Mouse (Mus musculus): ENCODE measurements around the gene Cfap126. TPM values are rescaled to one million over a fixed set of nuclear protein-coding genes. Genes with fewer than 3 reads are reported as not detected.
"Not testable (repeated sequence)": the region's sequence is repeated elsewhere in the genome, so short reads cannot be mapped to it uniquely, and the experiment has no call there.

Gene Cfap126
- polyA plus RNA-seq, 1 experiment from 2014 or later: 1.5 TPM

DNA sequence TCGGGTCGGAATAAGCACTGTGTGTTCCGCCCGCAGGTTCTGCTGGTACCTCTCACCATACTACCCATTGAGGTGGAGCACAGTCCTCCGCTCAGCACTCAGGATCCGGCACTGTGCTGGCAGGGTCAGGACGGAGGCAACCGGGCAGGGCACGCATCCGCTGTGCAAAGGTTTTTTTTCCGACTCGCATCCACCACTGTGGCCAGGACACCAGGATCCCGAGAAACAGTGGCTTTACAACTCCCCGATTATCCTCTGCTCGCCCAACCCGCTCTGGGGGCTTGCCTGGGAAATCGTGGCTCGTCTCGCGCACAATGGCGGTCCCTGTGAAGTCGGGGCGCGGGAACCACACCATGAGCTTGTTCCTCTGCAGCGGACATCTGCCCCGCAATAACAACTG, 28.0 kb upstream of the Cfap126 start:
- Histone ChIP-seq H3K36me3 (ENCODE audit: control insufficient read depth, insufficient read depth, low read length) (no peaks in the 10 kb centered on the region), H3K9ac (ENCODE audit: low read length) (0 out of 2 replicates have a peak overlapping the region, but pooled peaks have one; percentile 13), H3K4me3 (ENCODE audit: low read depth, low read length) (peak overlapping the region; percentile 39), H3K4me1 (replicated peaks; ENCODE audit: control insufficient read depth, insufficient read depth, low read length) (no peaks in the 10 kb centered on the region), H3K27me3 (replicated peaks; ENCODE audit: control insufficient read depth, insufficient read depth, low read length) (peaks cover 21% of the 10 kb centered on the region), H3K4me2 (ENCODE audit: low read length) (peak overlapping the region; percentile 84), H3K9me3 (ENCODE audit: control insufficient read depth, low read length) (no peaks in the 10 kb centered on the region), H3K27ac (ENCODE audit: low read depth) (no peak overlapping the region)
- DNase-seq (ENCODE audit: low spot score): peak; percentile 74
- WGBS: under 1% methylated on average over 26 of the region's 26 CpGs
- no peak for ATAC-seq (replicated peaks; ENCODE audit: low FRiP score, low TSS enrichment, low read depth)

DNA sequence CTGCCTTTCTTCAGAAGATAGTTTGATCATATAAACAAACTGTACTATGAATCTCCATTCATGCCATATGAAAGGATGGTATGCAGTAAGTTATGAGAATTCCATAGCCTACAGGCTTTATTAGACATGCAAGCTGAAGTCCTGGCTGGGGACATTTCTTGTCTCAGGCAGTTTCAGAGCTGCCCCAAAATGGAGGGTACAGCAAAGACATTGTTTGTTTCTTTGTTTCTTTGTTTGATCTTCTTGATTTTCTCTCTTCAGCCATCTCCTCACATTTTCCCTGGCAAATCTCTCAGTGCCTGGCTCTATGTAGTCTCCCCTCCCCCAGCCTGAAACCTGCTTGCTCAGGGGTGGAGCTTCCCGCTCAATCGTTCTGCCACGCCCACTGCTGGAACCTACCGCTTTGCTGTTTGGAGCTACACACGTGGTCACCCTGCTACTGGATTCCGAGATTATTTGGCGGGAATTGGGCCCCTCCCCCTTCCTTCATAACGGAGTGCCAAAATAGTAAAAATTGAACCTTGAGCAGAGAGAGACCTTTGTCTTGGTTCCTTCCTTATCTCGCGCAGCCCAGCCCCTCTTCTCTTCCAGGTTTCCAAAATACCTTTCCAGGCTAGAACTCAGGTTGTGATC, 25.4 kb upstream of the Cfap126 start:
- Histone ChIP-seq H3K27me3 (replicated peaks; ENCODE audit: control insufficient read depth, insufficient read depth, low read length) (peaks cover 18% of the 10 kb centered on the region), H3K4me3 (ENCODE audit: low read depth, low read length) (0 out of 2 replicates have a peak overlapping the region, but pooled peaks have one; percentile 10), H3K4me2 (ENCODE audit: low read length) (peak overlapping the region; percentile 31)
- not testable (repeated sequence) for ATAC-seq (replicated peaks; ENCODE audit: low FRiP score, low TSS enrichment, low read depth); H3K9me3 ChIP-seq (ENCODE audit: control insufficient read depth, low read length); H3K9ac ChIP-seq (ENCODE audit: low read length); H3K27ac ChIP-seq (ENCODE audit: low read depth); H3K4me1 ChIP-seq (replicated peaks; ENCODE audit: control insufficient read depth, insufficient read depth, low read length); H3K36me3 ChIP-seq (ENCODE audit: control insufficient read depth, insufficient read depth, low read length)
- 4% methylated on average over 10 of the region's 10 CpGs for WGBS
- peak; percentile 53 for DNase-seq (ENCODE audit: low spot score)

DNA sequence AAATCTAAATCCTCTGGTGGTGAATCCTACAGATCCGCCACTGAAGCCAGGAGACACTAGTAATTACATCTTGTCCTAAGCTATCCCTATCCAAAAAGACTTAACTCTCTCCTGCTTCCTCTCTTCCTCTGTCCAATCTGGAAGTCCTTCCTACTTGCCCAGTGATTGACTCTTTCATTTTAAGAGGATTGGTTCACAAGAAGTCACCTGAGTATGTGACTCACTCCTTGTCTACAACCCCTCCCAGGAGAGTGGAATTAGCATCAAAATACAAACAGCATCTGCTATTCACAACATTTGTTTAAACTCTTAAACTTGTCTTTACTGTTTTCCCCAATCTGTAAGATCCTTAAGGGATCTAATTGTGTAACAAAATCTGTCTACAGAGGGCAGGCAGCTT, 23.8 kb upstream of the Cfap126 start:
- DNase-seq (ENCODE audit: low spot score) (no peak), ATAC-seq (replicated peaks; ENCODE audit: low FRiP score, low TSS enrichment, low read depth) (no peak)
- peaks cover 16% of the 10 kb centered on the region for H3K27me3 ChIP-seq (replicated peaks; ENCODE audit: control insufficient read depth, insufficient read depth, low read length)

DNA sequence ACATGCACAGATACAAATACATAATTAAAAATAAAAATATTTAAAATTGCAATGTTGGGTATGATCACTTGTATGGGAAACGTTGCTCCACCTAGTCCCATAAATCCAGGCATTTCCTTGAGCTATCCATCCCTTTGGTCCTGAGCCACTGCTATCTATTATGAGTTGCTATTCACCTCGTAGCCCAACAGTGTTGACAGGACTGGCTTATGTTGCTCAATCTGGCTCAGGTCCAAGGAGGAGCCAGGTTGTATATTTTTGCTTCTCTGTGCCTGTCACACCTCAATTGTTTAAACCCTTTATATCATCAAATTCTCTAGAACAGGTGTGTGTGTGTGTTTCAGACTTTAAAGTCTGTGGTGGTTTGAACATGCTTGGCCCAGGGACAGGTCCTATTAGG, 23.0 kb upstream of the Cfap126 start:
- no peak for ATAC-seq (replicated peaks; ENCODE audit: low FRiP score, low TSS enrichment, low read depth)
- 62% methylated on average over 2 of the region's 2 CpGs for WGBS
- H3K9ac ChIP-seq (ENCODE audit: low read length): no peak overlapping the region
- no peak overlapping the region for H3K4me3 ChIP-seq (ENCODE audit: low read depth, low read length)
- H3K4me2 ChIP-seq (ENCODE audit: low read length): no peak overlapping the region
- H3K4me1 ChIP-seq (replicated peaks; ENCODE audit: control insufficient read depth, insufficient read depth, low read length): peaks cover under 1% of the 10 kb centered on the region; the same call in 1 of the 2 replicates
- DNase-seq (ENCODE audit: low spot score): no peak
- no peaks in the 10 kb centered on the region for H3K36me3 ChIP-seq (ENCODE audit: control insufficient read depth, insufficient read depth, low read length)
- H3K9me3 ChIP-seq (ENCODE audit: control insufficient read depth, low read length): no peaks in the 10 kb centered on the region
- no peak overlapping the region for H3K27ac ChIP-seq (ENCODE audit: low read depth)
- H3K27me3 ChIP-seq (replicated peaks; ENCODE audit: control insufficient read depth, insufficient read depth, low read length): peaks cover 13% of the 10 kb centered on the region

More for the DNA sequence above, 23.8 kb upstream of the Cfap126 start:
- no peak overlapping the region for H3K4me3 ChIP-seq (ENCODE audit: low read depth, low read length)
- whole genome bisulfite sequencing: 88% methylated on average over 1 of the region's 1 CpGs
- H3K36me3 ChIP-seq (ENCODE audit: control insufficient read depth, insufficient read depth, low read length): no peaks in the 10 kb centered on the region
- H3K4me1 ChIP-seq (replicated peaks; ENCODE audit: control insufficient read depth, insufficient read depth, low read length): no peaks in the 10 kb centered on the region
- no peak overlapping the region for H3K27ac ChIP-seq (ENCODE audit: low read depth)
- no peaks in the 10 kb centered on the region for H3K9me3 ChIP-seq (ENCODE audit: control insufficient read depth, low read length)
- H3K9ac ChIP-seq (ENCODE audit: low read length): no peak overlapping the region
- H3K4me2 ChIP-seq (ENCODE audit: low read length): no peak overlapping the region

DNA sequence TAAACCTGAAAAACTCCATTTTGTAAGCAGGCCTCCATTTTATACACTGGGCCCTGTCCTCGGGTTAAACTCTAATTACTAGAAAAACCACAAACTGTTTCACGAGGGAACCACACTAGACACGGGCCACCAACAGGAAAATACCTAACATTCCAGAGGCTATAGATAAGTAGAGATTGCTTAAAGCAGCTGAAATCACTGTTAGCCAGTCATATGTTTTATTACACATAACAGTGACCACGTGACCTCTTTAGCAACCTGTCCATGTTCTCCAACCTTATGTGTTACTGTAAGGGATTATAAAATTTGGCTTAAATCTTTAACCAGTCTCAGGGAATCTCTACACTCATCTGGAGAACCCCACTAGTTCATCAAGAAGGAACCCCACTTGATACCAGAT, 19.3 kb upstream of the Cfap126 start:
- Histone ChIP-seq H3K36me3 (ENCODE audit: control insufficient read depth, insufficient read depth, low read length) (no peaks in the 10 kb centered on the region), H3K4me2 (ENCODE audit: low read length) (no peak overlapping the region), H3K4me1 (replicated peaks; ENCODE audit: control insufficient read depth, insufficient read depth, low read length) (peaks cover 4% of the 10 kb centered on the region; the same call in 1 of the 2 replicates), H3K27ac (ENCODE audit: low read depth) (no peak overlapping the region), H3K9ac (ENCODE audit: low read length) (no peak overlapping the region), H3K27me3 (replicated peaks; ENCODE audit: control insufficient read depth, insufficient read depth, low read length) (no peaks in the 10 kb centered on the region), H3K4me3 (ENCODE audit: low read depth, low read length) (no peak overlapping the region), H3K9me3 (ENCODE audit: control insufficient read depth, low read length) (no peaks in the 10 kb centered on the region)
- WGBS: 66% methylated on average over 4 of the region's 4 CpGs
- no peak for DNase-seq (ENCODE audit: low spot score)
- ATAC-seq (replicated peaks; ENCODE audit: low FRiP score, low TSS enrichment, low read depth): no peak

DNA sequence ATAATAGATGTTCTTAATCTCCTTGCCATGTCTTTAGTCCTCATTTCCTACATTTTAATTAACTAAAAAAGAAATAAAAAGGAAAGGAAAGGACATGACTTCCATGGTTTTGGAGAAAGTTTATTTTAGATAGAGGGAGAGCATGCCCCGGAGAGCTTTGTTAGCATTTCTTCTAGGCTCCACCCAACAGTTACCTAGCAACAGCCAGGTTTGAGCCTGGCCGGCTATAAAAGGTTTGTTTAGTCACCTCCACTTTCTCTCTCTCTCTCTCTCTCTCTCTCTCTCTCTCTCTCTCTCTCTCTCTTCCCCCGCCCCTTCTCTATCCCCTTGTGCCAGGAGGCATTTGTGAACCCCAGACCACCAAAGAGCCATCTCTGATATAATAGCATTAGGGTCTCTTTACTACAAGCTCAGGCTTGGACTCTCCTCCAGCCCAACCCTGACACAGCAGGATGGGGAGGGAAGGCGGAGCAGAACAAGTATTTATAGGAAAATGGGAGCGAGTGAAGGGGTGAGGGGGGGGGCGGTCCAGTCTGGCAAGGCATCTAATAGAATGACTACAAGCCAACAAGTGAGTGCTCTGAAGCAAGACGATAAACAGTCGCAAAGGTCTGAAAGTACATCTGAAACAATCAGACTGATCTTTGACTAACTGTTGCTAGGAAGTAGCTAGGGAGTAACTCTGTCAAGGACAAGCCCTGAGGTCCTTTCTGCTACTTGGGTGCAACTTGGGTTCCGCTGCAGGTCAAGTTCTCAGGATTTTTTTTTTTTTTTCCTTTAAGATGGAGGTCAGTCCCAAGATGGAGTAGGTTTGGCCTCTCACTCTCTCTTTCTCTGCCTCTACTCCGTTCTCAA, 17.4 kb upstream of the Cfap126 start:
- no peaks in the 10 kb centered on the region for H3K36me3 ChIP-seq (ENCODE audit: control insufficient read depth, insufficient read depth, low read length)
- H3K9ac ChIP-seq (ENCODE audit: low read length): no peak overlapping the region
- 14% methylated on average over 10 of the region's 10 CpGs for WGBS
- peak; percentile 59 for DNase-seq (ENCODE audit: low spot score)
- 0 out of 2 replicates have a peak, but pooled peaks have one; percentile 28 for ATAC-seq (replicated peaks; ENCODE audit: low FRiP score, low TSS enrichment, low read depth)
- H3K9me3 ChIP-seq (ENCODE audit: control insufficient read depth, low read length): no peaks in the 10 kb centered on the region
- no peak overlapping the region for H3K4me3 ChIP-seq (ENCODE audit: low read depth, low read length)
- H3K4me1 ChIP-seq (replicated peaks; ENCODE audit: control insufficient read depth, insufficient read depth, low read length): peaks cover 4% of the 10 kb centered on the region; the same call in 1 of the 2 replicates
- H3K4me2 ChIP-seq (ENCODE audit: low read length): peak overlapping the region; percentile 22
- no peaks in the 10 kb centered on the region for H3K27me3 ChIP-seq (replicated peaks; ENCODE audit: control insufficient read depth, insufficient read depth, low read length)
- H3K27ac ChIP-seq (ENCODE audit: low read depth): no peak overlapping the region

DNA sequence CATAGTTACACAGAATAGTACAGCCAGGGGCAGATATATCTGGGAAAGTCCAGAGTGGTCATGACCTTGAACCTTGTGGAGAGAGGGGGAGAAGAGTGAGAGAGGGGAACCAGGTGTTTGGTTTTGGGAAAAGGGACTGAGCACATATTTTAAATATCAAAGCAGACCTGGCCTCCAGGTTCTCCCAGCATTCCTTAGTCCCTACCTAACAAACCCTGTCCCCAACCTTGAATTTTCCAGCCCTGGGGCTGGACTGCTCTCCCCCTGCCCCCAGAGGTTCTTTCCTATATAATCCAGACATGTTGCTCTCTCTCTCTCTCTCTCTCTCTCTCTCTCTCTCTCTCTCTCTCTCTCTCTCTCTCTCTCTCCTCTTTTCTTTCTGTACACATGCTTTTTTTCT, 16.6 kb upstream of the Cfap126 start:
- no peaks in the 10 kb centered on the region for H3K27me3 ChIP-seq (replicated peaks; ENCODE audit: control insufficient read depth, insufficient read depth, low read length)
- no peak overlapping the region for H3K4me3 ChIP-seq (ENCODE audit: low read depth, low read length)
- H3K4me1 ChIP-seq (replicated peaks; ENCODE audit: control insufficient read depth, insufficient read depth, low read length): peaks cover 4% of the 10 kb centered on the region; the same call in 1 of the 2 replicates
- H3K4me2 ChIP-seq (ENCODE audit: low read length): no peak overlapping the region
- H3K9ac ChIP-seq (ENCODE audit: low read length): no peak overlapping the region
- no peak overlapping the region for H3K27ac ChIP-seq (ENCODE audit: low read depth)
- H3K36me3 ChIP-seq (ENCODE audit: control insufficient read depth, insufficient read depth, low read length): no peaks in the 10 kb centered on the region
- DNase-seq (ENCODE audit: low spot score) (no peak), ATAC-seq (replicated peaks; ENCODE audit: low FRiP score, low TSS enrichment, low read depth) (no peak)
- H3K9me3 ChIP-seq (ENCODE audit: control insufficient read depth, low read length): no peaks in the 10 kb centered on the region

DNA sequence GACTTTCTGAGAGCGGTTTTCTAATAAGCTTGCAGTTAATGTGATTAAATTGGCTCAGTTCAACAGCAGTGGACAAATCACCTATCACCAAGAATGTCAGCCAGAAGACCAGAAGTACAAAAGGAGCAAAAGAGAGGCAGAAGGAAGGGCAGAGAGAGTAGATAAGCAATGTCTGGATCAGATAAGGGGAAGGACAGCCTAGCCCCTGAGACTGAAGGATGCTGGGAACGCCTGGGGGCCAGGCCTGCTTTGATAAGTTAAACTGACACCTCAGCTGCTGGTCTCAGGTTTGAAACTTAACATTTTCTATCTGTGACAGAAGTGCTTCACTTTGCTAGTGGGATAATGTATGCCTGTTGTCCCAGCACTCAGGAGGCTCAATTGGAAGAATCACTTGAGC, 16.1 kb upstream of the Cfap126 start:
- Histone ChIP-seq H3K27me3 (replicated peaks; ENCODE audit: control insufficient read depth, insufficient read depth, low read length) (no peaks in the 10 kb centered on the region), H3K36me3 (ENCODE audit: control insufficient read depth, insufficient read depth, low read length) (no peaks in the 10 kb centered on the region), H3K9me3 (ENCODE audit: control insufficient read depth, low read length) (no peaks in the 10 kb centered on the region), H3K9ac (ENCODE audit: low read length) (no peak overlapping the region), H3K4me2 (ENCODE audit: low read length) (no peak overlapping the region), H3K4me3 (ENCODE audit: low read depth, low read length) (no peak overlapping the region), H3K4me1 (replicated peaks; ENCODE audit: control insufficient read depth, insufficient read depth, low read length) (peaks cover 4% of the 10 kb centered on the region; the same call in 1 of the 2 replicates), H3K27ac (ENCODE audit: low read depth) (no peak overlapping the region)
- ATAC-seq (replicated peaks; ENCODE audit: low FRiP score, low TSS enrichment, low read depth) (no peak), DNase-seq (ENCODE audit: low spot score) (no peak)
- 49% methylated on average over 2 of the region's 2 CpGs for WGBS
